Mouse (Mus musculus) embryonic facial prominence, embryonic 11.5 days (tissue): ENCODE data around the gene Smok2a. TPM values are rescaled to one million over a fixed set of nuclear protein-coding genes. Genes with fewer than 3 reads are reported as not detected.
"Not testable (repeated sequence)": the region's sequence is repeated elsewhere in the genome, so short reads cannot be mapped to it uniquely, and the experiment has no call there.

Experiments
- ATAC-seq: fragments of 200-750 bp; cut with Nextera tagmentation; replicated peaks from 2 replicates; pipeline ENCODE4 v1.8.0; 2017; ENCODE audit warnings: low read depth; ENCODE audit not compliant: insufficient number of reproducible peaks, low FRiP score, low TSS enrichment
- DNase-seq: peaks from one replicate; pipeline ENCODE4 v3.0.0-alpha.2; 2015; ENCODE audit warnings: low spot score
- H3K27ac ChIP-seq: fragments of 300-500 bp; sonication (generic); replicated peaks from 2 replicates; pipeline ENCODE4 v1.5.1; 2014; ENCODE audit warnings: mild to moderate bottlenecking, low read depth, low read length, control low read depth
- H3K27me3 ChIP-seq: fragments of 300-500 bp; sonication (generic); 2 replicates; pipeline ENCODE4 v1.6.1; 2014; ENCODE audit warnings: mild to moderate bottlenecking, low read length, moderate library complexity, mixed read lengths; ENCODE audit not compliant: control insufficient read depth, insufficient read depth
- H3K36me3 ChIP-seq: fragments of 300-500 bp; sonication (generic); replicated peaks from 2 replicates; pipeline ENCODE4 v1.6.1; 2014; ENCODE audit warnings: low read depth, mild to moderate bottlenecking, low read length, moderate library complexity, mixed read lengths; ENCODE audit not compliant: control insufficient read depth, insufficient read depth
- H3K4me1 ChIP-seq: fragments of 300-500 bp; sonication (generic); 2 replicates; pipeline ENCODE4 v1.6.1; 2014; ENCODE audit warnings: low read length, mixed read lengths; ENCODE audit not compliant: control insufficient read depth, insufficient read depth
- H3K4me2 ChIP-seq: fragments of 300-500 bp; sonication (generic); 2 replicates; pipeline ENCODE4 v1.6.1; 2014; ENCODE audit warnings: low read depth, mild to moderate bottlenecking, control low read depth, low read length, moderate library complexity
- H3K4me3 ChIP-seq: fragments of 300-500 bp; sonication (generic); 2 replicates; pipeline ENCODE4 v1.5.1; 2014; ENCODE audit warnings: low read depth, low read length, control low read depth
- H3K9ac ChIP-seq: fragments of 300-500 bp; sonication (generic); replicated peaks from 2 replicates; pipeline ENCODE4 v1.6.1; 2014; ENCODE audit warnings: mild to moderate bottlenecking, control low read depth, low read length
- H3K9me3 ChIP-seq: fragments of 300-500 bp; sonication (generic); replicated peaks from 2 replicates; pipeline ENCODE4 v1.6.1; 2016; ENCODE audit warnings: mild to moderate bottlenecking, low read length, inconsistent platforms, mixed read lengths; ENCODE audit not compliant: control insufficient read depth
- WGBS: fragments of 180-500 bp; shearing (Covaris S2); extraction: QIAGEN DNeasy Blood & Tissue Kit; methylation state at CpG from one replicate; pipeline ENCODE4 v1.1.7; 2014; 5-methylcytosine and 5-hydroxymethylcytosine counted together
- polyA plus RNA-seq: library from polyadenylated mRNA; unstranded; fragments of >200 nt; fragmentation: Nextera tagmentation; extraction: Ambion mirVana; gene quantifications from 2 replicates; pipeline ENCODE4 v1.2.1, GENCODE M21; 2014

Smok2a gene
- polyA plus RNA-seq, 1 experiment from 2014 or later: not detected

DNA sequence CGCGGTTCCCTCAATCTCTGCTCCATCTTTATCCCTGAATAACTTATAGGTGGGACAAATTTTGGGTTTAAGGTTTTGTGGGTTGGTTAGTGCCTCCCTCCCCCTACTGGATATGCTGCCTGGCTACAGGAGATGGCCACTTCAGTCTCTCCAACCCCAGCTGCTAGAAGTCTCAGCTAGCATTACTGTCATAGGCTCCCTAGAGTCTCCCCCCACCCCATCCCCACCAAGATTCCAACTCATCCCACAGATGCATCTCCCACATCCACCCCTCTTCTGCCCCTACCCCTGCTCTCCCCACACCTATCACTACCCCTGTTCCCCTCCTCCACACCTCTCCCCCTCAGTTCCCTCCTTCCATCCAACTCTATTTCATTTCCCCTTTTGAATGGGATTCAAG, 933 bp downstream of the Smok2a start:
- not testable (repeated sequence) for ATAC-seq, H3K9ac ChIP-seq, H3K27ac ChIP-seq, H3K4me1 ChIP-seq, H3K4me2 ChIP-seq, H3K27me3 ChIP-seq, H3K36me3 ChIP-seq, DNase-seq, H3K4me3 ChIP-seq
- peaks cover 49% of the 10 kb centered on the region for H3K9me3 ChIP-seq
- WGBS: 92% methylated on average over 2 of the region's 2 CpGs

DNA sequence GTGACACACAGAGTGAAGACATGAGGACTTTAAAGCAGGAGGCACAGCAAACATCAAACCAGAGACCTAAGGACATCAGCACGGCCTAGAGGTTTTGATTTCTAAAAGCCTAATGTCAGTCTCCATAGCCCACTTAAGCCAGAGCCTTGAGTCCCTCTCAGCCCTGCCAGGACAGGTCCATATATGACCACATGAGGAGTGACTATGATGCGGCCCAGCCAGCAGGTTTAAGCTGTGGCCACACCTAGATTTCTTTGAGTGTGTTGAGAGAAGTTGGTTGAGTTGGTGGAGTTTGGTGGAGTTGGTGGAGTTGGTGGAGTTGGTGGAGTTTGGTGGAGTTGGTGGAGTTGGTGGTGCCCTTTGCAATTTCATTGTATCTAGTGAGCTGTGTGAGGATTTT, 9.0 kb downstream of the Smok2a start, which contains the start of gene Smok2b:
Smok2b (plus strand) TSS at position 301 of the 400 bp plus-strand sequence.
- not testable (repeated sequence) for ATAC-seq, H3K4me3 ChIP-seq, H3K9ac ChIP-seq, H3K4me2 ChIP-seq, DNase-seq, H3K27me3 ChIP-seq, H3K36me3 ChIP-seq, H3K4me1 ChIP-seq, H3K27ac ChIP-seq
- WGBS: 75% methylated on average over 2 of the region's 2 CpGs
- H3K9me3 ChIP-seq: peaks cover 51% of the 10 kb centered on the region

DNA sequence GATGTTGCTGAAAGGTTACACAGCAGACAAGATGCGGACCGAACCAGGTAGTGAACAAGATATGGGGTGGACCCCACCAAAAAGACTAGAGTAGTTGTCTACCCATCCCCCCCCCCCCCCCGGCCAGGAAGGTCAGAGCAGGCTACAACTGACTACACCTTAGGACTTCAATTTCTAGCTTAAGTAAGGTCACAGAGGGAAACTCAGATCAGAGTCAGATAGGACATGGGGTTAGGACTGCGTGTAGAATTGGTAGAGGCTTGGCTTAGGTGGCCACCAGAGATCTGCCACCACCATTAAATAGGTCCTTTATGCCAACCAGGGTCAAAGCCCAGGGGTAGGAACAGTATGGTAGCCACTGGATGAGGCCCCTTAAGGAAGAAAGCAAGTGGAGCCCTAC, 18.5 kb downstream of the Smok2a start:
- WGBS: 78% methylated on average over 4 of the region's 4 CpGs
- not testable (repeated sequence) for H3K9ac ChIP-seq

DNA sequence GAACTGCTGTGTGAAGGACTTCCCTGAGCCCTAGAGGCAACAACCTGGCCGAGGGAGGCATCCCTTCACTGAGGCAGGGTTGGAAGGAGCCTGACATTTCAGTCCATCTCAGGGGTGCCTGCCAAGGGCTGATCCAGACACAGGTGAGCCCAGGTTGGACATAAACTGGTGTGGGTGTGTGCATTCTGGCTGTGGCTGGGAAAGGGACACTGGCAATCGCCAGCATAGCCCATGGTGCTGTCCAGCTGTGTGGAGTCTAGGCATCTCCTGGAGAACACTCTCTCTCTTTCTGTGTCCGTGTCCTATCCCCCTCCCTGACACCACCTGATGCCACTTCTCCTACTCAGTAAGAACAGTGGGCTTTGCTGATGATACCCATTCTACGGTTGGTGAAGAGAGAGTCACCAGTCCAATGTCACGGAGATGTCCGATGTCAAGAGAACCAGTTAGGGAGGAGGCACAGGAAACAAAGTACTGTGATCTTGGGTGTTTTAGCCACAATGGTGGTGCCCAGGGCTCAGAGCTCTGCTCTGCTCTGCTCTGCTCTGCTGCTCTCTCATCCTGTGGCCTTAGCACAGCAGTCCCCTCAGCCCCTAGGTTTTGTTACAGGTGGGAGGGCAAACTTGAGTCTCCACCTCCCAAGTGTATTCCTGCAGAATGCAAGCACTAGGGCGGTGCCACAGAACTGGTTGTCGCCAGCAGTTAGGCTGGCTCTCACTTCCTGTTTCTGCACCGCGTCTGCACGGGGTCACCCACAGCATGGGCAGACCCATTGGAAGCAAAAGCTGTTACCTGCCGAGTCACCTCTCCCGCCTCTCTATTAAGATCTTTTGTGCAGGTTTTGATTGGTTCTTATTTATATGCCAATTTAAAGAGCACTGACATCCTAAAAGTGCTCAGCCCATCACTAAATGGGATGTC, 20.1 kb downstream of the Smok2a start:
- not testable (repeated sequence) for H3K4me1 ChIP-seq, H3K4me3 ChIP-seq, DNase-seq, H3K9ac ChIP-seq, H3K27ac ChIP-seq, H3K36me3 ChIP-seq, H3K27me3 ChIP-seq, H3K4me2 ChIP-seq
- ATAC-seq: peak; percentile 56; the same call in 1 of the 2 replicates
- WGBS: 89% methylated on average over 7 of the region's 13 CpGs
- peaks cover 18% of the 10 kb centered on the region for H3K9me3 ChIP-seq

More for the DNA sequence above, 18.5 kb downstream of the Smok2a start:
- not testable (repeated sequence) for H3K4me2 ChIP-seq, H3K36me3 ChIP-seq, DNase-seq, H3K4me3 ChIP-seq, H3K27ac ChIP-seq, ATAC-seq, H3K27me3 ChIP-seq, H3K4me1 ChIP-seq
- H3K9me3 ChIP-seq: peaks cover 29% of the 10 kb centered on the region

DNA sequence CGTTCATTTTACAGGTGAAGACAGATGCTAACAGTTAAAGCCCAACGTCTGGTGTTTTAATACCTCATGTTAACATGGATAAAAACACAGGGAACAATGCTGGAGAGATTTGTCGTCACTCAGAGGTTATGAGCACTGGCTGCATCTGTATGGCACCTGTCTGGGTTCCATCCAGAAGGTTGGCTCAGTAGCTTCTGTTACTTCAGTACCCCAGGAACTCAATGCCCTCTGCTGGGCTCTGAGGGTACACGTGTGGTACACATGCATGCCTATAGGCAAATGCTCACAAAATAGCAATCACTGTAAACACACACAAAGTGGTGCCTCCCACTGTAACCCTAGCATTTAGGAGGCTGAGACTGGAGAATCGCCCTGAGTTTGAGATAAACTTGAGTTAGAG, 33.8 kb downstream of the Smok2a start:
- H3K9ac ChIP-seq, DNase-seq, H3K4me1 ChIP-seq, ATAC-seq, H3K27ac ChIP-seq, H3K36me3 ChIP-seq, H3K4me2 ChIP-seq, H3K4me3 ChIP-seq, H3K9me3 ChIP-seq, H3K27me3 ChIP-seq: not testable (repeated sequence)
- WGBS: 61% methylated on average over 1 of the region's 5 CpGs

Other genes starting within 250 kb of the Smok2a start
- gene Wtap, start 227.0 kb upstream of the Smok2a start, polyA plus RNA-seq: 151 and 158 TPM in 2 replicates
- gene Sod2, start 214.3 kb upstream of the Smok2a start, polyA plus RNA-seq: 89.6 and 97.7 TPM in 2 replicates
- gene Gpr31b, start 168.9 kb upstream of the Smok2a start, polyA plus RNA-seq: not detected in 2 replicates
- not detected in 2 replicates for gene Tcp10b, start 160.1 kb upstream of the Smok2a start, polyA plus RNA-seq
- gene Unc93a, start 89.4 kb upstream of the Smok2a start, polyA plus RNA-seq: not detected in 2 replicates
- gene Smok2b, start 9.1 kb downstream of the Smok2a start, polyA plus RNA-seq: not detected in 2 replicates
- gene Tcp10c, start 133.4 kb downstream of the Smok2a start, polyA plus RNA-seq: not detected in 2 replicates